Mouse (Mus musculus) lung, postnatal 10 days (tissue): Measurements from ENCODE around the gene Calb2.
A peak's percentile ranks its signal among the peaks of the same experiment; 100 is the strongest.

ENCODE experiments used
- DNase-seq: peaks from one replicate; pipeline ENCODE4 v3.0.0; 2021

The Calb2 gene

DNA sequence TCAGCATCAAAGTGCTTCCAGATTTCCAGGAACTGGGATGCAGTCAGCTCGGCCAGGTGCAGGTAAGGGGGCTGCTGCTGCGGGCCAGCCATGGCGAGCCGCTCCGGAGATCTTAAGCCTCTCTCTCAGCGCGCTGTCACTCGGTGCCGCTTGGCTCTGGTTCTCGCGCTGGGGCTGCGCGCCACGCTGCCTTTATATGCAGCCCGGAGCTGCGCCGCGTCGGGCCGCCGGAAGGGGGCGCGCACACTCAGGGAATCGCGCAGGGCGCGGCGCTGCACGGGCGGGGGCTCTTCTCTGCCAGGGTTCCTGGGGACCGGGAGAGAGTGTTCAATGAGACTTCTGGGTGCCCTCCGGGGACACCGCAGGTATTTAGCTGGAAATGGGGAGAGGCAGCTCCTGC lies at the start of gene Calb2:
Gene Calb2, minus strand, starts transcription at position 165 of the 400 bp plus-strand sequence.
- DNase-seq, result peak; percentile 53

DNA sequence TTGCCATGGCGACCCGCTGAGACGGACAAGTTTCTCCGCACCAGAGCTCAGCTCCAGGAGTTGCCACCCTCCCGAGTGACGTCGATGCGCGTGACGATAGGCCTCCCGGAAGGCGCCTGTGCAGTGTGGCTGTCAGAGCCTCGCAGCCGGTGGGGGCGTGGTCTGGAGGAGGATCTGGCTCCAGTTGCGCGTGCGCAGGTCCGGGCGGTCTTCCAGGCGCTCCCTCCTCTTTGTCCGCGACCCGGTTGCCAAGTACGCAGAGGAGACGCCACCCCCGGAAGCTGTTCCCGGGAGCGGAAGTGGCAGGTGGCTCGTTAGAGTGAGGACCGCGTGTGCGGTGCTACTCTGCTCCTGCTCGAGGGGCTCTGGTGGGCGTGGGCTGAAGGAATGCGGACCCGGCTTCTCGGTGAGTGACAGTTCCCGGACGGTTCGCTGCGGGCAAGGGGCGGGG lies 49.7 kb upstream of the Calb2 start:
- peak; percentile 100 for DNase-seq

DNA sequence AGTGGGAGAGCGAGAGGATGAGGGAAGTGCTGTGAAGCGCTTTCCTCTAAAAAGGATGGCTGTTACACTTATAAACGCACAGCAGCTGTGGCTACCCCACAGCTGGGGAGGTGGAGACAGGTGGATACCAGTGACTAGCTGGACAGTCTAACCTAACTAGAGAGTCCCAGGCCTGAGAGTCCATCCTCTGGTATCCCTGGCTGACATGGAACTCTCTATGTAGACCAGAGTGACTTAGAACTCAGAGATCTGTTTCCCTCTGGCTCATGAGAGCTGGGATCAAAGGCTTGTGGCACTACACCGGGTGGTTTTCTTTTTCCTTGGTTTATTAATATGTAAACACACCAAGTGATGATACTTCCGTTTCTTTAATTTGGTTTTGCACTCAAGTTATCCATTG lies 49.2 kb upstream of the Calb2 start:
- no peak for DNase-seq

DNA sequence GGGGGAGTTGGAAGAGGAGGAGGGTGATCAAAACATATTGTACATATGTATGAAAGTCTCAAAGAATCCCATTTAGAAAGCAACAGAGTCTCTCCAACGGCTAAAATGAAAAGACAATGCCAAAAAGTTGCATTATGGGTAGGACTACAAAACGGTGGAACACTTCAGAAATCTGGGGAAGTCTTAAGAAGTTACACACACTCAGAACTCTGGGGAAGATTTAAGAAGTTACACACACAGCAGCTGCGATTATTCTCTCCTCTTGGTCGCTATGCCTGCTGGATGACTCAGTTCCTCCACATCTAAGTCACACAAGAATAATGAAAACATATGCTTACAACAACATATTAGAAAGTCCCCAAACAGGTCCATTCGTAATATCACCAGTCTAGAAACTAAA lies 48.2 kb upstream of the Calb2 start:
- DNase-seq, result no peak

- DNase-seq, result no peak
These were observed 47.4 kb upstream of the Calb2 start, which contains the start of gene Cmtr2 for GRCm38 (mm10) chr8:110215365-110215764. Gene Cmtr2, plus strand, starts transcription at chr8:110215665.

DNA sequence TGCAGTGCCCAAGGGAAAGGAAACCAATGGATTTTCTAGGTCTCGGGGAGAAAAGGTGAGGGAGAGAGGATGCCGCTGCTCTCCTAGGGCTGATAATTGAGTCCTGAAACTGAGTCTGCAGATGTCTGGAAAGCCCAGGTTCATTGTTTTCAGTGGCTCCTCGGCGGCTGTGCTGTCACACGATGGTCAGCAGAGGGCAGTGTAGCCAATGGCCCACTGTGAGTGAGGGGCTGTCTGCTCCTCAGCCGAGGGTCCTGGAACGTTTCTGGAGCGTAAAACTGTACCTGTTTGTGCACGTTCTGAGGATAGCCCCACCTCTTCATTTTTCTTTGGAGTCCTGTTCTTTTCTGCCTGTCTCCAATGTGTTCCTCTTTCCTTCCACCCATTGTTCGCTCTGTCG lies 33.8 kb upstream of the Calb2 start:
- no peak for DNase-seq

DNA sequence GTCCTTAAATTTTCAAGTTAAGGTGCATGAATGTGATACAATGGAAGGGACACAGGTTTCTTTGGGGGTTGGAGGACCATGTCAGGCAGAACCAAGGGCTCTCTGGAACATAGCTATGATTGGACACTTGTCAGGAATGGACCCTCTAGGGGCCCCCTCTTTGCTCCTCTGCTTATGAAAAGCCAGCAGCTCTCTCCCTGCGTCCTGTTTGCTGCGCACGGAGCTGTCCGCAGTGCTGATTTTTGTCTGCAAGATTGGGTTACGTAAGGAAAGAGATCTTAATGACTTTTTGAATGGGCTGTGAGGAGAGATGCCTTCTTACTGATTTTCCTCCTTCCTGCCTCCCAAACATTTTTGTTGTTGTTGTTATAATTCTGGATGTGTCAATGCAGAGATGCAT lies 28.7 kb upstream of the Calb2 start:
- DNase-seq, result peak; percentile 73

GRCm38 (mm10) chr8:110188961-110189750 lies 21.1 kb upstream of the Calb2 start:
- no peak for DNase-seq

DNA sequence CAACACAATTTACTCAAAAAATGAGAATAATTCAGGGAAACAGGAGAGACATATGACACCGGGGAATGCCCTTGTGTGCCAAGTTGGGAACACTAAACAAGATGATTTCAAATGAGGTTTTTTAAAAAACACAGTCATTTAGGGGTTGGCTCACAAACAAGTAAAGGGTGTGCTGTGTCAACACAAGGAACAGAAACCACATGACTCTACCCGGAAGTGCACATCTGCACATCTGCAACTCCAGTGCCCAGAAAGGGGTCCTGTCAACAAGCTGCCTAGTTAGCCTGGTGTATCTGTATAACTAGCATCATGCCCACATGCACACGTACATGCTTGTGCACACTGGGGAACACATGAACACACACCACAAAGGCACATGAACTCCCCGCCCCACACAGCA lies 17.5 kb upstream of the Calb2 start:
- no peak for DNase-seq

DNA sequence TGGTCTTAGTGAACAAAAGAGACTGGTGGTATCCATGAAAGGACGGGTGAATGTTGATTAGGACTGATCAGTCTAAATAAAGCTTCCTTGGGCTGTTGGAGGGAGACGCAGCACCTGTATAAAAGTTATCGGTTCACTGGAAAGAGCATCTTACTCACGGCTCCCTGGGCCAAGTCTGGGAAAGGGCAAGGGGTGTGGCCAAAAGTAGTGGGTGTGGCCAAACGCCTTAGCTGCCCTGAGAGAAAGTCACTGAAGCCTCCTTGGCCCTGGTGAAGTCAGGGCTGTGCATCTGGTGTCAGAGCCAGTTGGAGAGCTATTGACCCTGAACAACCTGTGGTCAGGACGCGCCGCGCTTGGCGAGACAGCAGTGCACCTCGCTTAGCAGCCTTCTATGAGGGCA lies 15.7 kb upstream of the Calb2 start:
- no peak for DNase-seq

DNA sequence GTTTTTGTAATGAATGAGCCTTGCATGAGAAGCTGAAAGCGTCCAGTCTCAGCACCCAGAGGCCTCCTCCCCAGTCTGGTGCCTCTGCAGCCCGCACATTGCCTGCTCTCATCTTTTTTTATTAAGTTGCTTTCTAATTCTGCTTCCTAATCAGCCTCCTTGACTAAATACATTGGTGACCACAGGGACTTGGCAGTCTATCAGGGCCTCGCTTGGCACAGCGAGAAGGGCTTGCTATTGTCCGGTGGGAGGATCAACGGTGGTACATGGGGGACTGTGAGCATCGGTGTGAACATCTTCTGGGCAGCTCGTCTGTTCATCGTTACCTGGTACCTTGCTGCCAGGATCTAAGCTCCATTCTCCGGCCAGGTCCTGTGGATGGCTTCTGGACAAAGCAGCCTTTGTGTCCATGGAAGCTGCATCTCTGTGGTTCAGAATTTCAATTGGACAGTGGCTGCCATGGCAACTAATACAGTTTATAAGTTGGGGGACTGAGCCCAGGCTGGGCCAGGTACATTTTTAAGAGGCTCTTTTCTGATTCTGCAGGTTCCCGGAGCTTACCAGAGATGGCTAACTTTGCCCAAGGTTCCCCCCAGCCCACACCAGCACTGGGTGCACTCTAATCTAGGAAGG lies 14.8 kb upstream of the Calb2 start:
- DNase-seq, result no peak

- DNase-seq, result peak; percentile 55
These were observed 9.5 kb upstream of the Calb2 start for GRCm38 (mm10) chr8:110177359-110178155.

DNA sequence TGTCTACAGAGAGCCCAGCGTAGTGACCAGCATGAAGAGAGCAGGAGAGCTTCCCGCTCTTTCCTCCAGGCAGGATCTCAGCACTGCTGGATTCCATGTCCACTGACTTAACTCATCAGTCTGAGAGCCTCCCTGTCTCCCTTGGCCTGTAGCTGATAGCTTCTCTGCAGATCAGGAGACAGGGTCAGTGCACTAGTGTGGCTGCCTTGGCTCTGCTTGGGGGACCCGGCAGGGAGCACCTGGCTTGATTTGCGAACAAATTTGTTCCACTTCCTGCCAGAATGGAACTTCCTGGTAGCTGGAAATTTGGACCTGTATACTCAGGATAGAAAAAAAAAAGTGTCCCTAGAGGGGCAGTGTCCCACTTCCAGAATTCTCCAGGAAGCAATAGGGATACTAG lies 6.8 kb upstream of the Calb2 start:
- no peak for DNase-seq

DNA sequence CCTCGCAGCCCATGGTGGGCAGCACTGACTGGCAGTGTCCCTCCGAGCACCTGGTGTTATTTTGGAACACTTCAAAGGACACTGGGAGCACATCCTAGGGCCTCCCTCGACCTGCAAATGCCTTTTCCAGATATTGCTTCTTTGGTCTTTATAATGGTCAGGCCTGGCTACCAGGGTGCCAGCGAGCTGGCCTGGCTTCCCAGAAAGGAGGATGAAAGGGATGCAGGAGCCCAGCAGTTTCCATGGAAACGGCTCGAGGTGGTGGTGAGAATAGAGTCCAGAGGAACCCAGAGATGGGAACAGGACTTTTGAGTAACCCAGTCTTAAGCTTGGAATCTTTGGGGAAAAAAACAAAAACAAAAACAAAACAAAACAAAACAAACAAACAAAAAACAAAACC lies 4.2 kb upstream of the Calb2 start:
- no peak for DNase-seq

DNA sequence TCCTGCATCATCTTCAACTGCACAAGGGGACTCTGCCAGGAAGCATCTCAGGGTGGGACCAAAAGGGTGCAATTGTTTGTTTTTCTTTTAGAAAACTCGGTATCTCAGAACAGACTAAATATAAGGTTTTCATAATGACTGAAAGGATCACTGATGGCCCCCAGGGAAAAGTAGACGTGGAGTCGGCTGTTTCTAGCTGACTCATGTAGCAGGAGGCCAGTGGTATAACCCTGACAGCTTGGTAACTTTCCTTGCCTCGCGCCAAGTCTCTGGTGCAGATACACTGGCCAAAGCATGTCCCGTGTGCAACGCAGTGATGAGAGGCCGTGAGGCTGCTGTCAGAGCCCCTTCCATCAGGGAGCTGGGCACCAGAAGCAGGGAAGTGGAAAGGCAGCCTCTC lies 1.7 kb downstream of the Calb2 start:
- no peak for DNase-seq

- no peak for DNase-seq
These were observed 6.0 kb downstream of the Calb2 start for GRCm38 (mm10) chr8:110162007-110162406.

GRCm38 (mm10) chr8:110152951-110153350 lies 15.1 kb downstream of the Calb2 start:
- no peak for DNase-seq

- peak; percentile 59 for DNase-seq
These were observed 22.5 kb downstream of the Calb2 start for GRCm38 (mm10) chr8:110145538-110145937.

DNA sequence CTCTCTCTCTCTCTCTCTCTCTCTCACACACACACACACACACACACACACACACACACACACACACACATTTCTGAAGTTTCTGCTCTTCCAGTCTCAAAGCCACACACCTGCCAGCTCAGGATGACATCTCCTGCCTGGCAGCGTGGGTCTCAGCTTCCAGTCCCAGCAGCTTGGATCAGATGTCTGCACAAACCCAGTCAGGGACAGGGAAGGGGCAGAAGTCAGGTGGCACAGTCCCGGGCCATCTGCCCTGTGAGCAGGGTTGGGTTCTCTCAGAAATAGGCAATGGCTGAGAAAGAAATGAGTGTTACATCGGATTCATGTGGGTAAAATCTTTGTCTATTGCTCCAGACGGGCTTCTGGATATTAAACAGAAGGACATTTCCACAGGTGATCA lies 27.2 kb downstream of the Calb2 start:
- DNase-seq, result no peak

DNA sequence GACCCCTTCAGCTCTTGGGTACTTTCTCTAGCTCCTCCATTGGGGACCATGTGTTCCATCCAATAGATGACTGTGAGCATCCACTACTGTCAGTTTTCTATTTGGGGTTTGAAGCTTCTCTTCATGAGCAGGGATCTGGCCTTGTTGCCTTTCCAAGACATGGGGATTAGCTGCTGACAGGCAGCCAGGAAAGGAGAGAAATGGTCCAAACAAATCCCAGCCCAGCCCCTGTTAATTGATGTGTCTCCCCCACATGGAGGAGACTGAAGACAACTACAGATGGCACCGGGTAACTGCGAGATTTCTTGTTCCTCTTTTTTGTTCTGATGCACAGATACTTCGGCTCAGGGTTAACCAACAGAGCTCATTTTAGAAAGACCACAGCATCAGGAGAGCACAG lies 27.9 kb downstream of the Calb2 start:
- DNase-seq, result no peak

GRCm38 (mm10) chr8:110135515-110135914 lies 32.5 kb downstream of the Calb2 start:
- no peak for DNase-seq

DNA sequence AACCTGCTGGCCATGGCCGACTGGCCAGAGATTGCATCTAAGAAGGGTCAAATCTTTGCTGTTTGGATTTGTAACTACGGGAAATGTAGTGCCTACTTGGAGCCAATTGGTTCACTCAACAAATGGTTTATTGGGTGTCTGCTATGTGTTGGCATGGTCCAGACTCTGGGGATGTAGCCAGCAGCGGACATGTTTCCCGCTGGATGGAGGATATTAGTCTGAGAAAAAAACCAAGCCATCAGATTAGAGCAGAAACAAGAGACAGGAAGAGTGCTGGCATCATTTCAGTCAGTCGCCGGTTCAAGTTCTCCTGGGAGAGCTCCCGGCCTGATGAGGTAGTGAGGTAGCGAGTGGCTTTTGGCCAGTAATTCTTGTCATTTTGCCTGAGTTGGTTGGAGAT lies 33.8 kb downstream of the Calb2 start:
- no peak for DNase-seq

DNA sequence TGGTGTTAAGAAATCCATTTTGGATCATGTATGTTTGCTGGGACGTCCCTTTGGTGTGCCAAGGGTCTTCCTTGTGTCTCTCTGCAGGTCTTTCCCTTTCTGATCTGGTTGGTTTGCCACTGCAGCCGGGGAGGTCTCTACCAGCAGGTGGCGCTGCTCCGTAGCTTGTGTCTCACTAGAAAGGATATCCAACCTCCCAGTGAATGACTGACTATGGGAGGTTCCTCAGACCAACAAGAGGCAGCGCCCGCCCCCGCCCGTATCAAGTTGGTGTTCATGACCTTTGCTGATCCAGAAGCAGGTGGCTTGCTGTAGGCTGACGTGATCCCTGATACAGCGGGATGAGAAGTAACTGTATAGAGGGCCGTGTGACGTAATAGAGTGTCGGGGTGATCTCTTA lies 37.5 kb downstream of the Calb2 start:
- DNase-seq, result peak; percentile 77

GRCm38 (mm10) chr8:110119715-110120114 lies 48.3 kb downstream of the Calb2 start:
- DNase-seq, result peak; percentile 14
